Comparison of ENCODE assay signal across 27 mouse cellular contexts in the genomic region with DNA sequence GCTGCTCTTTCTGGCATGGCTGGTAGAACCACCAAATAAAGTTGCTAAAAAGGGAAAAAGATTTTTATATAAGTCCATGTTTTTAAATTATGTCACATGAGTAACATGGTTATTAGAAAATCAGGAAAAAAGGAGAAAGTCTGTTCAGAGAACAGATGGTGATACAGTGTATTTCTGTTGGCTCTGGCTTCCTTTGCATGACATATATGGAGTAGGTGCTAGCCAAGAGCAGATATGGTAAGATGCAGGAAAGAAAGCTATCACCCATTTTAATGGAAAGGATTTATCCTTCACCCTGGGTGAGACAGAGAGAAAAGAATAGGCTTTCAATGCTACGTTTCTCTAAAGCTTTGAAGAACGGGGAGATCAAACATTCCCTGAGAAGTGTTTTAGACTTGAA. TPM values are rescaled to one million over a fixed set of nuclear protein-coding genes. Genes with fewer than 3 reads are reported as not detected.
A peak's percentile ranks its signal among the peaks of the same experiment; 100 is the strongest.
DNase-seq lines count a peak whose midpoint lies in the region; ATAC-seq and TF ChIP-seq lines count a peak whose summit lies in the region.
"Had no signal": no experiment of that assay in that cellular context is flagged by ENCODE, and none has a peak within 500 bp of the region (broad histone marks: within the 10 kb centered on the region; RNA-seq: fewer than 3 reads in every experiment).

No protein-coding gene starts in this region.

- no peaks in the 10 kb centered on the region for H3K4me1 ChIP-seq in forebrain, embryonic 13.5 days
- H3K4me1 ChIP-seq in forebrain, embryonic 10.5 days = no peaks in the 10 kb centered on the region
- H3K4me1 ChIP-seq in forebrain, embryonic 16.5 days (replicated peaks; ENCODE audit: control insufficient read depth, insufficient read depth, low read length) = no peaks in the 10 kb centered on the region
- H3K4me1 ChIP-seq in forebrain, embryonic 11.5 days (replicated peaks; ENCODE audit: control insufficient read depth, insufficient read depth, low read length) = no peaks in the 10 kb centered on the region
- no peaks in the 10 kb centered on the region for H3K4me1 ChIP-seq in hindbrain, embryonic 10.5 days (replicated peaks)
- H3K4me1 ChIP-seq: embryonic facial prominence, embryonic 12.5 days; embryonic facial prominence, embryonic 15.5 days; hindbrain, embryonic 12.5 days; hindbrain, embryonic 15.5 days had no signal

- H3K9ac ChIP-seq in forebrain, embryonic 13.5 days = no peak overlapping the region
- H3K9ac ChIP-seq in forebrain, embryonic 16.5 days (replicated peaks; ENCODE audit: low read depth, low read length) = no peak overlapping the region
- H3K9ac ChIP-seq in forebrain, embryonic 11.5 days (ENCODE audit: low read length) = no peak overlapping the region
- H3K9ac ChIP-seq: embryonic facial prominence, embryonic 12.5 days; embryonic facial prominence, embryonic 15.5 days; heart, embryonic 12.5 days; heart, embryonic 15.5 days; hindbrain, embryonic 12.5 days; hindbrain, embryonic 15.5 days had no signal

- DNase-seq in forebrain, embryonic 10.5 days (ENCODE audit: extremely low spot score, low spot score) = no peak
- DNase-seq in forebrain, embryonic 11.5 days (ENCODE audit: low spot score) = no peak
- DNase-seq in left cerebral cortex, adult 2 months (ENCODE audit: extremely low spot score in 1 of 2, low spot score in 2 of 2) = no peak
- no peak for DNase-seq in left cerebral cortex, postnatal 4 days
- no peak for DNase-seq in hindbrain, embryonic 10.5 days (ENCODE audit: low spot score)
- DNase-seq: adrenal gland, adult 2 months; adrenal gland, postnatal 14 days; cerebellum, adult 11 months; cerebellum, postnatal 14 days; gastrocnemius, postnatal 25 days; heart, adult 18-20 months; heart, postnatal 10 days; heart, postnatal 4 days; kidney, adult 2 months had no signal

- intact Hi-C loops in left cerebral cortex, adult 2 months (cut with DNase I) = no loop called here
- intact Hi-C loops in left cerebral cortex, postnatal 4 days (cut with DNase I) = no loop called here

- ATAC-seq in forebrain, embryonic 13.5 days = peak; percentile 72; the same call in 1 of the 2 replicates
- peak; percentile 49; the same call in 1 of the 2 replicates for ATAC-seq in forebrain, embryonic 16.5 days
- ATAC-seq in forebrain, embryonic 11.5 days (replicated peaks; ENCODE audit: low FRiP score) = no peak
- ATAC-seq: CD4-positive, CD25-positive, alpha-beta regulatory T cell, adult 4 months; intestine, postnatal 0 days had no signal

- H3K27me3 ChIP-seq in forebrain, embryonic 13.5 days = no peaks in the 10 kb centered on the region
- H3K27me3 ChIP-seq in forebrain, embryonic 10.5 days (ENCODE audit: poor library complexity, severe bottlenecking) = no peaks in the 10 kb centered on the region
- H3K27me3 ChIP-seq in forebrain, embryonic 16.5 days (replicated peaks; ENCODE audit: control insufficient read depth, insufficient read depth, low read length) = no peaks in the 10 kb centered on the region
- H3K27me3 ChIP-seq in forebrain, embryonic 11.5 days (ENCODE audit: control insufficient read depth, insufficient read depth, low read length) = no peaks in the 10 kb centered on the region
- no peaks in the 10 kb centered on the region for H3K27me3 ChIP-seq in hindbrain, embryonic 10.5 days (ENCODE audit: insufficient read depth, poor library complexity, severe bottlenecking)
- H3K27me3 ChIP-seq: embryonic facial prominence, embryonic 12.5 days; embryonic facial prominence, embryonic 15.5 days; heart, embryonic 12.5 days; heart, embryonic 15.5 days; hindbrain, embryonic 12.5 days; hindbrain, embryonic 15.5 days had no signal

- H3K36me3 ChIP-seq in forebrain, embryonic 13.5 days (ENCODE audit: poor library complexity, severe bottlenecking) = no peaks in the 10 kb centered on the region
- no peaks in the 10 kb centered on the region for H3K36me3 ChIP-seq in forebrain, embryonic 10.5 days (replicated peaks)
- no peaks in the 10 kb centered on the region for H3K36me3 ChIP-seq in forebrain, embryonic 16.5 days (ENCODE audit: control insufficient read depth, insufficient read depth)
- no peaks in the 10 kb centered on the region for H3K36me3 ChIP-seq in forebrain, embryonic 11.5 days (ENCODE audit: control insufficient read depth, insufficient read depth, low read length)
- no peaks in the 10 kb centered on the region for H3K36me3 ChIP-seq in hindbrain, embryonic 10.5 days
- H3K36me3 ChIP-seq: embryonic facial prominence, embryonic 12.5 days; embryonic facial prominence, embryonic 15.5 days; heart, embryonic 12.5 days; heart, embryonic 15.5 days; hindbrain, embryonic 12.5 days; hindbrain, embryonic 15.5 days had no signal

- no peak overlapping the region for H3K4me2 ChIP-seq in forebrain, embryonic 13.5 days
- H3K4me2 ChIP-seq in forebrain, embryonic 16.5 days (ENCODE audit: low read length) = no peak overlapping the region
- no peak overlapping the region for H3K4me2 ChIP-seq in forebrain, embryonic 11.5 days (ENCODE audit: low read depth, low read length, severe bottlenecking)
- H3K4me2 ChIP-seq: embryonic facial prominence, embryonic 12.5 days; embryonic facial prominence, embryonic 15.5 days; heart, embryonic 12.5 days; heart, embryonic 15.5 days; hindbrain, embryonic 12.5 days; hindbrain, embryonic 15.5 days had no signal

- 60% methylated on average over 2 of the region's 2 CpGs for WGBS in forebrain, embryonic 13.5 days
- WGBS in forebrain, embryonic 10.5 days = 76% methylated on average over 2 of the region's 2 CpGs
- 39% methylated on average over 2 of the region's 2 CpGs for WGBS in forebrain, embryonic 16.5 days
- WGBS in forebrain, embryonic 11.5 days = 68% methylated on average over 2 of the region's 2 CpGs
- WGBS in hindbrain, embryonic 10.5 days = 88% methylated on average over 2 of the region's 2 CpGs

- no peak for TF ChIP-seq CTCF in left cerebral cortex, adult 2 months (IDR thresholded peaks at IDR 0.05)

- no peak overlapping the region for H3K4me3 ChIP-seq in forebrain, embryonic 13.5 days
- no peak overlapping the region for H3K4me3 ChIP-seq in forebrain, embryonic 10.5 days
- no peak overlapping the region for H3K4me3 ChIP-seq in forebrain, embryonic 16.5 days (replicated peaks; ENCODE audit: low read length)
- H3K4me3 ChIP-seq in forebrain, embryonic 11.5 days (ENCODE audit: low read depth, low read length) = no peak overlapping the region
- H3K4me3 ChIP-seq in left cerebral cortex, adult 2 months = no peak overlapping the region
- H3K4me3 ChIP-seq in hindbrain, embryonic 10.5 days = no peak overlapping the region
- H3K4me3 ChIP-seq: embryonic facial prominence, embryonic 12.5 days; embryonic facial prominence, embryonic 15.5 days; heart, embryonic 12.5 days; heart, embryonic 15.5 days; hindbrain, embryonic 12.5 days; hindbrain, embryonic 15.5 days had no signal

- H3K9me3 ChIP-seq in forebrain, embryonic 13.5 days (replicated peaks) = no peaks in the 10 kb centered on the region
- no peaks in the 10 kb centered on the region for H3K9me3 ChIP-seq in forebrain, embryonic 10.5 days
- no peaks in the 10 kb centered on the region for H3K9me3 ChIP-seq in forebrain, embryonic 16.5 days (ENCODE audit: control insufficient read depth, low read length)
- H3K9me3 ChIP-seq in forebrain, embryonic 11.5 days (ENCODE audit: control insufficient read depth, low read length) = no peaks in the 10 kb centered on the region
- H3K9me3 ChIP-seq in hindbrain, embryonic 10.5 days = no peaks in the 10 kb centered on the region
- H3K9me3 ChIP-seq: embryonic facial prominence, embryonic 12.5 days; embryonic facial prominence, embryonic 15.5 days; heart, embryonic 12.5 days; heart, embryonic 15.5 days; hindbrain, embryonic 12.5 days; hindbrain, embryonic 15.5 days had no signal

- no peak overlapping the region for H3K27ac ChIP-seq in forebrain, embryonic 13.5 days
- H3K27ac ChIP-seq in forebrain, embryonic 10.5 days = no peak overlapping the region
- H3K27ac ChIP-seq in forebrain, embryonic 16.5 days (ENCODE audit: low read length) = no peak overlapping the region
- H3K27ac ChIP-seq in forebrain, embryonic 11.5 days (ENCODE audit: low read depth, low read length) = no peak overlapping the region
- H3K27ac ChIP-seq in left cerebral cortex, adult 2 months = peak overlapping the region; percentile 16; the same call in 1 of the 2 replicates
- no peak overlapping the region for H3K27ac ChIP-seq in hindbrain, embryonic 10.5 days
- H3K27ac ChIP-seq: embryonic facial prominence, embryonic 12.5 days; embryonic facial prominence, embryonic 15.5 days; heart, embryonic 15.5 days; hindbrain, embryonic 12.5 days; hindbrain, embryonic 15.5 days had no signal

RNA-seq across cellular contexts. Expression of a gene that starts 40.7 kb away (rescaled TPM):
- polyA plus RNA-seq in forebrain, embryonic 13.5 days (2015; fragmentation: Nextera tagmentation; extraction: Ambion mirVana) = 6.6 and 8.7 TPM in 2 replicates
- polyA plus RNA-seq in forebrain, embryonic 10.5 days (2016; fragmentation: Nextera tagmentation; extraction: Ambion mirVana) = 0.52 and 0.69 TPM in 2 replicates
- 12.2 and 12.8 TPM in 2 replicates for polyA plus RNA-seq in forebrain, embryonic 16.5 days (2015; fragmentation: Nextera tagmentation; extraction: Ambion mirVana)
- polyA plus RNA-seq in forebrain, embryonic 11.5 days (2014; fragmentation: Nextera tagmentation; extraction: Ambion mirVana) = 2.6 and 4.1 TPM in 2 replicates
- total RNA-seq in left cerebral cortex, adult 2 months (2021) = 10 to 100 TPM; 49.5 to 54.4 TPM
- 10 to 100 TPM; 21.7 to 25.4 TPM for total RNA-seq in left cerebral cortex, postnatal 4 days (2021)
- 2.4 and 4.9 TPM in 2 replicates for polyA plus RNA-seq in hindbrain, embryonic 10.5 days (2016; fragmentation: Nextera tagmentation; extraction: Ambion mirVana)
- total RNA-seq: gastrocnemius, adult 8-10 months; gastrocnemius, postnatal 25 days; MEL had no signal
- polyA plus RNA-seq: gonadal fat pad, adult 2 months had no signal
